Mouse (Mus musculus) 3T3-L1 (cell line): ENCODE data around the gene Commd7.

Experiments used
- DNase-seq: peaks from one replicate; pipeline ENCODE4 v3.0.0-alpha.2; 2015; ENCODE audit warnings: low read depth, low spot score

The Commd7 gene

GRCm38 (mm10) chr2:153592056-153593014 is 40.2 kb downstream of the Commd7 start:
- peak; percentile 59 for DNase-seq

GRCm38 (mm10) chr2:153586515-153587174 is 45.9 kb downstream of the Commd7 start:
- DNase-seq = peak; percentile 82

GRCm38 (mm10) chr2:153585981-153586380 is 46.6 kb downstream of the Commd7 start:
- DNase-seq = no peak

GRCm38 (mm10) chr2:153584396-153584795 is 48.2 kb downstream of the Commd7 start:
- no peak for DNase-seq

GRCm38 (mm10) chr2:153583641-153584049 is 48.9 kb downstream of the Commd7 start:
- no peak for DNase-seq

- no peak for DNase-seq
These were observed 49.5 kb downstream of the Commd7 start for GRCm38 (mm10) chr2:153582876-153583585.

GRCm38 (mm10) chr2:153581416-153581815 is 51.2 kb downstream of the Commd7 start:
- DNase-seq = no peak

GRCm38 (mm10) chr2:153580458-153580985 is 52.1 kb downstream of the Commd7 start:
- DNase-seq = no peak

- no peak for DNase-seq
These were observed 52.5 kb downstream of the Commd7 start for GRCm38 (mm10) chr2:153580042-153580441.

- DNase-seq = no peak
These were observed 55.5 kb downstream of the Commd7 start for GRCm38 (mm10) chr2:153577122-153577521.

- no peak for DNase-seq
These were observed 56.4 kb downstream of the Commd7 start for GRCm38 (mm10) chr2:153576150-153576549.

GRCm38 (mm10) chr2:153575554-153575953 is 57.0 kb downstream of the Commd7 start:
- no peak for DNase-seq

GRCm38 (mm10) chr2:153573101-153573500 is 59.5 kb downstream of the Commd7 start:
- no peak for DNase-seq

GRCm38 (mm10) chr2:153568541-153568940 is 64.0 kb downstream of the Commd7 start:
- DNase-seq = no peak

GRCm38 (mm10) chr2:153568013-153568412 is 64.6 kb downstream of the Commd7 start:
- DNase-seq = no peak
